In genomic region chr9:98430528-98430927, GRCm38 (mm10) we compare ENCODE assay signal across 18 mouse cellular contexts. TPM values are rescaled to one million over a fixed set of nuclear protein-coding genes. Genes with fewer than 3 reads are reported as not detected.
DNase-seq lines count a peak whose midpoint lies in the region; ATAC-seq and TF ChIP-seq lines count a peak whose summit lies in the region.
"Had no signal": no experiment of that assay in that cellular context is flagged by ENCODE, and none has a peak within 500 bp of the region (broad histone marks: within the 10 kb centered on the region; RNA-seq: fewer than 3 reads in every experiment).

No protein-coding gene starts in this region.

- no peaks in the 10 kb centered on the region for H3K36me3 ChIP-seq in heart, embryonic 12.5 days
- no peaks in the 10 kb centered on the region for H3K36me3 ChIP-seq in kidney, postnatal 0 days (ENCODE audit: insufficient read depth, low read length)
- H3K36me3 ChIP-seq: hindbrain, embryonic 13.5 days had no signal

- DNase-seq in heart, adult 8-10 months (ENCODE audit: low spot score) = no peak
- DNase-seq in kidney, postnatal 0 days (ENCODE audit: low spot score) = peak; percentile 22
- no peak for DNase-seq in kidney, adult 11 months
- DNase-seq in 3T3-L1 (ENCODE audit: low read depth, low spot score) = peak; percentile 24
- DNase-seq in fat pad, adult 2 months (ENCODE audit: extremely low read depth, low read depth, low spot score) = peak; percentile 95
- DNase-seq in ovary, postnatal 36 days (ENCODE audit: low spot score) = no peak
- DNase-seq in gastrocnemius, postnatal 10 days = no peak
- DNase-seq: B cell, adult 2 months; cerebellum, postnatal 14 days had no signal

- H3K4me3 ChIP-seq in heart, embryonic 12.5 days = no peak overlapping the region
- no peak overlapping the region for H3K4me3 ChIP-seq in kidney, postnatal 0 days (replicated peaks; ENCODE audit: low read depth, low read length)
- H3K4me3 ChIP-seq: hindbrain, embryonic 13.5 days had no signal

- peak overlapping the region; percentile 38; the same call in 1 of the 2 replicates for H3K27ac ChIP-seq in heart, embryonic 12.5 days (ENCODE audit: poor library complexity, severe bottlenecking)
- H3K27ac ChIP-seq in kidney, postnatal 0 days = 0 out of 2 replicates have a peak overlapping the region, but pooled peaks have one; percentile 83

- no peaks in the 10 kb centered on the region for H3K9me3 ChIP-seq in heart, embryonic 12.5 days (replicated peaks)
- no peaks in the 10 kb centered on the region for H3K9me3 ChIP-seq in kidney, postnatal 0 days (replicated peaks; ENCODE audit: low read length)
- H3K9me3 ChIP-seq: forebrain, embryonic 10.5 days; hindbrain, embryonic 13.5 days had no signal

- no peak for TF ChIP-seq CTCF in kidney, postnatal 0 days (IDR thresholded peaks at IDR 0.05; ENCODE audit: low read depth)

- WGBS in heart, embryonic 12.5 days = 61% methylated on average over 3 of the region's 3 CpGs
- 35% methylated on average over 3 of the region's 3 CpGs for WGBS in kidney, postnatal 0 days

- H3K4me1 ChIP-seq in heart, embryonic 12.5 days (replicated peaks) = peaks cover 63% of the 10 kb centered on the region
- H3K4me1 ChIP-seq in kidney, postnatal 0 days (replicated peaks; ENCODE audit: insufficient read depth, low read length) = peaks cover 29% of the 10 kb centered on the region

- H3K4me2 ChIP-seq in heart, embryonic 12.5 days = no peak overlapping the region
- H3K4me2 ChIP-seq in kidney, postnatal 0 days (ENCODE audit: low read length) = no peak overlapping the region
- H3K4me2 ChIP-seq: midbrain, embryonic 11.5 days had no signal

- ATAC-seq in heart, embryonic 12.5 days (ENCODE audit: insufficient number of reproducible peaks, low FRiP score) = no peak
- ATAC-seq in kidney, postnatal 0 days (replicated peaks; ENCODE audit: low FRiP score, low read depth) = no peak

- no peaks in the 10 kb centered on the region; the same call in 1 of the 2 replicates for H3K27me3 ChIP-seq in heart, embryonic 12.5 days (replicated peaks)
- H3K27me3 ChIP-seq in kidney, postnatal 0 days (ENCODE audit: insufficient read depth, low read length) = no peaks in the 10 kb centered on the region

- no peak overlapping the region for H3K9ac ChIP-seq in heart, embryonic 12.5 days
- H3K9ac ChIP-seq in kidney, postnatal 0 days (ENCODE audit: low read depth, low read length) = no peak overlapping the region
- H3K9ac ChIP-seq: hindbrain, embryonic 13.5 days had no signal

RNA-seq across cellular contexts. Expression of gene Rbp1, which starts 7.8 kb away (rescaled TPM):
- 60.3 and 64.1 TPM in 2 replicates for polyA plus RNA-seq in heart, embryonic 12.5 days (2016; fragmentation: Nextera tagmentation; extraction: Ambion mirVana)
- 1 to 10 TPM; 4.9 to 7.8 (median 5.4) TPM for total RNA-seq in heart, adult 8-10 months (2022)
- polyA plus RNA-seq in kidney, postnatal 0 days (2015; fragmentation: Nextera tagmentation; extraction: Ambion mirVana) = 112 and 113 TPM in 2 replicates
- total RNA-seq in gastrocnemius, postnatal 10 days (2021) = 1 to 10 TPM; 5.9 to 6.9 TPM
- total RNA-seq: neutrophil, adult 5-6 weeks had no signal

RNA-seq across cellular contexts. Expression of gene Rbp2, which starts 55.4 kb away (rescaled TPM):
- polyA plus RNA-seq in heart, embryonic 12.5 days (2016; fragmentation: Nextera tagmentation; extraction: Ambion mirVana) = 0.31 and 0.33 TPM in 2 replicates
- not detected for total RNA-seq in heart, adult 8-10 months (2022)
- 2.5 and 3.4 TPM in 2 replicates for polyA plus RNA-seq in kidney, postnatal 0 days (2015; fragmentation: Nextera tagmentation; extraction: Ambion mirVana)
- total RNA-seq in gastrocnemius, postnatal 10 days (2021) = not detected
- total RNA-seq: adrenal gland, adult 18-20 months; heart, adult 18-20 months; left cerebral cortex, adult 18-20 months; neutrophil, adult 5-6 weeks had no signal
- polyA plus RNA-seq: frontal cortex, adult 2 months had no signal

Comparison
In these comparisons a context has a peak if more than half of its experiments do, and no peak if none do; other contexts are left out.
1. DNase-seq: peak in kidney, postnatal 0 days (single experiment), 3T3-L1 (single experiment) and fat pad, adult 2 months (single experiment); none in heart, adult 8-10 months (single experiment), kidney, adult 11 months (single experiment), ovary, postnatal 36 days (single experiment) and gastrocnemius, postnatal 10 days (single experiment).